Mouse (Mus musculus) forebrain, embryonic 12.5 days (tissue): ENCODE measurements at regions not wholly inside any gene's neighbourhood (a gene's known extent, or its start where the extent isn't known, plus 50 kb on each side); places are given as distances from the start of the nearest gene placed in this dataset.
A peak's percentile ranks its signal among the peaks of the same experiment; 100 is the strongest.
"Not testable (repeated sequence)": the region's sequence is repeated elsewhere in the genome, so short reads cannot be mapped to it uniquely, and the experiment has no call there.

Source experiments
- ATAC-seq: fragments of 200-750 bp; cut with Nextera tagmentation; 2 replicates; pipeline ENCODE4 v1.8.0; 2017; ENCODE audit warnings: moderate TSS enrichment; ENCODE audit not compliant: low FRiP score
- H3K27ac ChIP-seq: fragments of 300-500 bp; sonication (generic); 2 replicates; pipeline ENCODE4 v1.5.1; 2016; ENCODE audit warnings: mild to moderate bottlenecking
- H3K27me3 ChIP-seq: fragments of 300-500 bp; sonication (generic); 2 replicates; pipeline ENCODE4 v1.6.1; 2016; ENCODE audit warnings: mild to moderate bottlenecking
- H3K36me3 ChIP-seq: fragments of 300-500 bp; sonication (generic); replicated peaks from 2 replicates; pipeline ENCODE4 v1.6.1; 2016; ENCODE audit warnings: mild to moderate bottlenecking
- H3K4me1 ChIP-seq: fragments of 300-500 bp; sonication (generic); 2 replicates; pipeline ENCODE4 v1.6.1; 2016
- H3K4me2 ChIP-seq: fragments of 300-500 bp; sonication (generic); 2 replicates; pipeline ENCODE4 v1.6.1; 2016; ENCODE audit warnings: mild to moderate bottlenecking, moderate library complexity
- H3K4me3 ChIP-seq: fragments of 300-500 bp; sonication (generic); replicated peaks from 2 replicates; pipeline ENCODE4 v1.5.1; 2016; ENCODE audit warnings: mild to moderate bottlenecking
- H3K9ac ChIP-seq: fragments of 300-500 bp; sonication (generic); 2 replicates; pipeline ENCODE4 v1.6.1; 2016; ENCODE audit warnings: mild to moderate bottlenecking
- H3K9me3 ChIP-seq: fragments of 300-500 bp; sonication (generic); 2 replicates; pipeline ENCODE4 v1.6.1; 2016
- WGBS: fragments of 180-500 bp; shearing (Covaris S2); methylation state at CpG from one replicate; pipeline ENCODE4 v1.1.7; 2016; 5-methylcytosine and 5-hydroxymethylcytosine counted together

- ATAC-seq = peak; percentile 93
- 0 out of 2 replicates have a peak, but pooled peaks cover 5% of the 10 kb centered on the region for H3K27me3 ChIP-seq
These were observed 159.9 kb upstream of the Myt1l start for GRCm38 (mm10) chr12:29368107-29368819.

GRCm38 (mm10) chr12:29368820-29369175 lies 159.4 kb upstream of the Myt1l start:
- ATAC-seq = peak; percentile 73
- H3K36me3 ChIP-seq = no peaks in the 10 kb centered on the region
- H3K4me2 ChIP-seq = peak overlapping the region; percentile 51
- H3K9me3 ChIP-seq = no peaks in the 10 kb centered on the region
- H3K27ac ChIP-seq = peak overlapping the region; percentile 90
- 0 out of 2 replicates have a peak, but pooled peaks cover 5% of the 10 kb centered on the region for H3K27me3 ChIP-seq
- WGBS = 16% methylated on average over 5 of the region's 5 CpGs
- peak overlapping the region; percentile 26 for H3K4me3 ChIP-seq
- H3K9ac ChIP-seq = peak overlapping the region; percentile 55
- peaks cover 34% of the 10 kb centered on the region for H3K4me1 ChIP-seq

More at GRCm38 (mm10) chr12:29368107-29368819, 159.9 kb upstream of the Myt1l start:
- Histone ChIP-seq H3K9me3 (no peaks in the 10 kb centered on the region), H3K27ac (peak overlapping the region; percentile 90), H3K9ac (peak overlapping the region; percentile 55), H3K4me2 (peak overlapping the region; percentile 51), H3K4me3 (peak overlapping the region; percentile 26), H3K4me1 (peaks cover 34% of the 10 kb centered on the region), H3K36me3 (no peaks in the 10 kb centered on the region)
- WGBS = 4% methylated on average over 19 of the region's 19 CpGs

- no peaks in the 10 kb centered on the region for H3K36me3 ChIP-seq
- no peak overlapping the region for H3K4me3 ChIP-seq
- peaks cover 3% of the 10 kb centered on the region; the same call in 1 of the 2 replicates for H3K27me3 ChIP-seq
- H3K27ac ChIP-seq = no peak overlapping the region
- H3K9ac ChIP-seq = no peak overlapping the region
- no peak overlapping the region for H3K4me2 ChIP-seq
- ATAC-seq = no peak
- WGBS = 86% methylated on average over 5 of the region's 5 CpGs
- H3K4me1 ChIP-seq = peaks cover 9% of the 10 kb centered on the region
- no peaks in the 10 kb centered on the region for H3K9me3 ChIP-seq
These were observed 136.4 kb upstream of the Myt1l start for GRCm38 (mm10) chr12:29391756-29392155.

- WGBS = 61% methylated on average over 1 of the region's 1 CpGs
- Histone ChIP-seq H3K4me1 (peaks cover 9% of the 10 kb centered on the region), H3K4me3 (no peak overlapping the region), H3K4me2 (no peak overlapping the region), H3K9ac (no peak overlapping the region), H3K36me3 (no peaks in the 10 kb centered on the region), H3K27ac (no peak overlapping the region), H3K9me3 (no peaks in the 10 kb centered on the region), H3K27me3 (peaks cover 3% of the 10 kb centered on the region)
- no peak for ATAC-seq
These were observed 133.9 kb upstream of the Myt1l start for GRCm38 (mm10) chr12:29394271-29394670.

GRCm38 (mm10) chr12:29394881-29395280 lies 133.3 kb upstream of the Myt1l start:
- no peaks in the 10 kb centered on the region for H3K9me3 ChIP-seq
- H3K4me2 ChIP-seq = no peak overlapping the region
- H3K9ac ChIP-seq = no peak overlapping the region
- H3K27ac ChIP-seq = no peak overlapping the region
- H3K4me3 ChIP-seq = no peak overlapping the region
- peaks cover 9% of the 10 kb centered on the region for H3K4me1 ChIP-seq
- 9% methylated on average over 6 of the region's 6 CpGs for WGBS
- H3K27me3 ChIP-seq = peaks cover 3% of the 10 kb centered on the region
- no peaks in the 10 kb centered on the region for H3K36me3 ChIP-seq
- ATAC-seq = 0 out of 2 replicates have a peak, but pooled peaks have one; percentile 23

- H3K4me2 ChIP-seq = no peak overlapping the region
- H3K27ac ChIP-seq = no peak overlapping the region
- H3K4me1 ChIP-seq = peaks cover 9% of the 10 kb centered on the region
- peaks cover 3% of the 10 kb centered on the region for H3K27me3 ChIP-seq
- 84% methylated on average over 14 of the region's 14 CpGs for WGBS
- no peak for ATAC-seq
- H3K36me3 ChIP-seq = no peaks in the 10 kb centered on the region
- H3K4me3 ChIP-seq = no peak overlapping the region
- H3K9ac ChIP-seq = no peak overlapping the region
- H3K9me3 ChIP-seq = no peaks in the 10 kb centered on the region
These were observed 132.7 kb upstream of the Myt1l start for GRCm38 (mm10) chr12:29395401-29395982.

GRCm38 (mm10) chr12:29404434-29404833 lies 123.8 kb upstream of the Myt1l start:
- ATAC-seq = no peak
- no peak overlapping the region for H3K9ac ChIP-seq
- no peak overlapping the region for H3K27ac ChIP-seq
- WGBS = 39% methylated on average over 1 of the region's 1 CpGs
- H3K4me1 ChIP-seq = peaks cover 4% of the 10 kb centered on the region; the same call in 1 of the 2 replicates
- no peaks in the 10 kb centered on the region for H3K9me3 ChIP-seq
- H3K4me3 ChIP-seq = no peak overlapping the region
- no peak overlapping the region for H3K4me2 ChIP-seq
- no peaks in the 10 kb centered on the region for H3K36me3 ChIP-seq
- H3K27me3 ChIP-seq = no peaks in the 10 kb centered on the region

- Histone ChIP-seq H3K27ac (no peak overlapping the region), H3K9ac (no peak overlapping the region), H3K9me3 (no peaks in the 10 kb centered on the region), H3K4me3 (no peak overlapping the region), H3K36me3 (no peaks in the 10 kb centered on the region), H3K4me2 (no peak overlapping the region), H3K4me1 (no peaks in the 10 kb centered on the region; the same call in 1 of the 2 replicates), H3K27me3 (no peaks in the 10 kb centered on the region)
- ATAC-seq = no peak
- WGBS = 88% methylated on average over 8 of the region's 8 CpGs
These were observed 118.7 kb upstream of the Myt1l start for GRCm38 (mm10) chr12:29409336-29410055.

GRCm38 (mm10) chr12:29433936-29434335 lies 94.2 kb upstream of the Myt1l start:
- H3K27me3 ChIP-seq = no peaks in the 10 kb centered on the region
- no peak for ATAC-seq
- 82% methylated on average over 3 of the region's 3 CpGs for WGBS
- no peak overlapping the region for H3K4me2 ChIP-seq
- no peak overlapping the region for H3K4me3 ChIP-seq
- H3K36me3 ChIP-seq = no peaks in the 10 kb centered on the region
- no peak overlapping the region for H3K27ac ChIP-seq
- no peak overlapping the region for H3K9ac ChIP-seq
- H3K9me3 ChIP-seq = no peaks in the 10 kb centered on the region
- H3K4me1 ChIP-seq = no peaks in the 10 kb centered on the region

- no peak for ATAC-seq
- Histone ChIP-seq H3K9me3 (no peaks in the 10 kb centered on the region), H3K4me2 (no peak overlapping the region), H3K4me1 (no peaks in the 10 kb centered on the region), H3K9ac (no peak overlapping the region), H3K36me3 (no peaks in the 10 kb centered on the region), H3K4me3 (no peak overlapping the region), H3K27me3 (no peaks in the 10 kb centered on the region), H3K27ac (no peak overlapping the region; the same call in 1 of the 2 replicates)
- 78% methylated on average over 11 of the region's 11 CpGs for WGBS
These were observed 88.7 kb upstream of the Myt1l start for GRCm38 (mm10) chr12:29439343-29440019.

GRCm38 (mm10) chr12:29465201-29465600 lies 63.0 kb upstream of the Myt1l start:
- H3K4me1 ChIP-seq, H3K9ac ChIP-seq, H3K4me2 ChIP-seq, H3K4me3 ChIP-seq, H3K9me3 ChIP-seq, H3K27me3 ChIP-seq, H3K27ac ChIP-seq, ATAC-seq, H3K36me3 ChIP-seq: not testable (repeated sequence)
- 16% methylated on average over 3 of the region's 3 CpGs for WGBS
